Mouse (Mus musculus) heart, postnatal 0 days (tissue): ENCODE measurements at regions not wholly inside any gene's neighbourhood (a gene's known extent, or its start where the extent isn't known, plus 50 kb on each side); places are given as distances from the start of the nearest gene placed in this dataset.

Experiments
- CTCF ChIP-seq: IDR thresholded peaks from 2 replicates; pipeline ENCODE4 v1.5.1; 2016; ENCODE audit warnings: antibody characterized with exemption, control low read depth, low read depth
- EP300 ChIP-seq: IDR thresholded peaks from 2 replicates; pipeline ENCODE4 v1.6.1; 2016; ENCODE audit warnings: antibody characterized with exemption, low read depth

- TF ChIP-seq EP300 (no peak), CTCF (no peak)
Measured at GRCm38 (mm10) chr7:111147593-111147992, 64.8 kb upstream of the Eif4g2 start.
